Comparison of ENCODE assay signal across 11 mouse cellular contexts in genomic region chr8:122745022-122745749, GRCm38 (mm10). TPM values are rescaled to one million over a fixed set of nuclear protein-coding genes. Genes with fewer than 3 reads are reported as not detected.
DNase-seq lines count a peak whose midpoint lies in the region; ATAC-seq and TF ChIP-seq lines count a peak whose summit lies in the region.
"Had no signal": no experiment of that assay in that cellular context is flagged by ENCODE, and none has a peak within 500 bp of the region (broad histone marks: within the 10 kb centered on the region; RNA-seq: fewer than 3 reads in every experiment).

No protein-coding gene starts in this region.

- 32% methylated on average over 17 of the region's 17 CpGs for WGBS in embryonic facial prominence, embryonic 13.5 days
- WGBS in hindbrain, embryonic 16.5 days = 13% methylated on average over 17 of the region's 17 CpGs

- H3K27me3 ChIP-seq in embryonic facial prominence, embryonic 13.5 days = peaks cover 74% of the 10 kb centered on the region
- H3K27me3 ChIP-seq in hindbrain, embryonic 16.5 days (replicated peaks; ENCODE audit: control insufficient read depth, insufficient read depth, low read length) = no peaks in the 10 kb centered on the region
- H3K27me3 ChIP-seq in myocyte (ENCODE audit: control insufficient read depth, insufficient read depth, insufficient read length) = peaks cover 80% of the 10 kb centered on the region

- peaks cover 59% of the 10 kb centered on the region for H3K4me1 ChIP-seq in embryonic facial prominence, embryonic 13.5 days
- H3K4me1 ChIP-seq in hindbrain, embryonic 16.5 days (ENCODE audit: control insufficient read depth, insufficient read depth, low read depth, low read length) = peaks cover 59% of the 10 kb centered on the region

- DNase-seq in cerebellum, adult 11 months = peak; percentile 54
- DNase-seq in cerebellum, postnatal 4 days (ENCODE audit: low spot score in 2 of 2) = no peak
- no peak for DNase-seq in kidney, adult 8-10 months
- no peak for DNase-seq in adrenal gland, postnatal 36 days
- DNase-seq in right cerebral cortex, postnatal 10 days (ENCODE audit: low spot score in 2 of 2) = no peak
- DNase-seq: heart, postnatal 10 days; lung, postnatal 4 days; thymus, adult 18-20 months had no signal

- H3K4me2 ChIP-seq in embryonic facial prominence, embryonic 13.5 days = peak overlapping the region; percentile 44
- peak overlapping the region; percentile 32 for H3K4me2 ChIP-seq in hindbrain, embryonic 16.5 days (ENCODE audit: low read length)
- H3K4me2 ChIP-seq in myocyte (ENCODE audit: low read depth) = peak overlapping the region; percentile 18

- H3ac ChIP-seq in myocyte (ENCODE audit: control insufficient read depth, insufficient read length) = no peak overlapping the region

- TF ChIP-seq POLR2A in myocyte (IDR thresholded peaks at IDR 0.05; ENCODE audit: insufficient read length, low read depth) = no peak

- peak overlapping the region; percentile 17; the same call in 1 of the 2 replicates for H3K4me3 ChIP-seq in embryonic facial prominence, embryonic 13.5 days
- no peak overlapping the region for H3K4me3 ChIP-seq in hindbrain, embryonic 16.5 days (ENCODE audit: low read length)
- no peak overlapping the region for H3K4me3 ChIP-seq in myocyte

- H3K27ac ChIP-seq in embryonic facial prominence, embryonic 13.5 days = peak overlapping the region; percentile 66
- H3K27ac ChIP-seq in hindbrain, embryonic 16.5 days (ENCODE audit: low read depth, low read length) = peak overlapping the region; percentile 88

- H3K36me3 ChIP-seq in embryonic facial prominence, embryonic 13.5 days = no peaks in the 10 kb centered on the region
- H3K36me3 ChIP-seq in hindbrain, embryonic 16.5 days (ENCODE audit: control insufficient read depth, insufficient read depth, low read length) = no peaks in the 10 kb centered on the region
- no peaks in the 10 kb centered on the region for H3K36me3 ChIP-seq in myocyte (ENCODE audit: control insufficient read depth, insufficient read depth)

- H3K9me3 ChIP-seq in embryonic facial prominence, embryonic 13.5 days = no peaks in the 10 kb centered on the region
- no peaks in the 10 kb centered on the region for H3K9me3 ChIP-seq in hindbrain, embryonic 16.5 days (ENCODE audit: control insufficient read depth, low read length)

- H3K79me2 ChIP-seq in myocyte (ENCODE audit: control insufficient read depth, insufficient read depth) = no peaks in the 10 kb centered on the region

- H3K9ac ChIP-seq in embryonic facial prominence, embryonic 13.5 days = 0 out of 2 replicates have a peak overlapping the region, but pooled peaks have one; percentile 28
- peak overlapping the region; percentile 41 for H3K9ac ChIP-seq in hindbrain, embryonic 16.5 days (ENCODE audit: low read depth, low read length)

- no peak for ATAC-seq in embryonic facial prominence, embryonic 13.5 days (ENCODE audit: insufficient number of reproducible peaks, insufficient read depth, low FRiP score, low TSS enrichment, low read depth)
- ATAC-seq in hindbrain, embryonic 16.5 days = peak; percentile 43

TF ChIP-seq in myocyte, 11 proteins besides CTCF, POLR2A, EP300 and RAD21:
- TF ChIP-seq TCF3 (IDR thresholded peaks at IDR 0.05; ENCODE audit: insufficient read length, low read depth) = no peak
- TF ChIP-seq SRF (IDR thresholded peaks at IDR 0.05; ENCODE audit: control insufficient read depth, insufficient read length, low read depth) = no peak
- TF ChIP-seq E2F4 (IDR thresholded peaks at IDR 0.05; ENCODE audit: insufficient read depth) = no peak
- no peak for TF ChIP-seq CEBPB (IDR thresholded peaks at IDR 0.05; ENCODE audit: insufficient read depth, poor library complexity, severe bottlenecking)
TF ChIP-seq in myocyte: peak in this region for 0.

RNA-seq across cellular contexts. Expression of gene Acsf3, which starts 30.1 kb away (rescaled TPM):
- 16.4 and 18.9 TPM in 2 replicates for polyA plus RNA-seq in embryonic facial prominence, embryonic 13.5 days (2015; fragmentation: Nextera tagmentation; extraction: Ambion mirVana)
- polyA plus RNA-seq in hindbrain, embryonic 16.5 days (2015; fragmentation: Nextera tagmentation; extraction: Ambion mirVana) = 17.8 and 19.3 TPM in 2 replicates
- polyA plus RNA-seq in myocyte (2012; fragmentation: generic; extraction: Trizol) = 9.3 TPM
- total RNA-seq in adrenal gland, postnatal 36 days (2021) = 10 to 100 TPM; 41.1 TPM

RNA-seq across cellular contexts. Expression of gene Cbfa2t3, which starts 46.3 kb away (rescaled TPM):
- 4.6 TPM in 2 replicates for polyA plus RNA-seq in embryonic facial prominence, embryonic 13.5 days (2015; fragmentation: Nextera tagmentation; extraction: Ambion mirVana)
- 12.6 and 18.3 TPM in 2 replicates for polyA plus RNA-seq in hindbrain, embryonic 16.5 days (2015; fragmentation: Nextera tagmentation; extraction: Ambion mirVana)
- 29.5 TPM for polyA plus RNA-seq in myocyte (2012; fragmentation: generic; extraction: Trizol)
- 10 to 100 TPM in 1 of 2 experiments, 1 to 10 TPM in 1; 8.7 to 13.7 TPM for total RNA-seq in adrenal gland, postnatal 36 days (2021)
